ENCODE assay signal across 8 mouse cellular contexts in genomic region chr10:120872483-120872862, GRCm38 (mm10). TPM values are rescaled to one million over a fixed set of nuclear protein-coding genes. Genes with fewer than 3 reads are reported as not detected.
DNase-seq lines count a peak whose midpoint lies in the region; ATAC-seq lines count a peak whose summit lies in the region.

No protein-coding gene starts in this region.

- H3K4me1 ChIP-seq in forebrain, embryonic 11.5 days (replicated peaks; ENCODE audit: control insufficient read depth, insufficient read depth, low read length): 0 out of 2 replicates have a peak, but pooled peaks cover 4% of the 10 kb centered on the region
- peaks cover 4% of the 10 kb centered on the region; the same call in 1 of the 2 replicates for H3K4me1 ChIP-seq in hindbrain, embryonic 14.5 days (replicated peaks; ENCODE audit: control insufficient read depth, insufficient read depth, low read length)
- H3K4me1 ChIP-seq in limb, embryonic 11.5 days (ENCODE audit: control insufficient read depth, insufficient read depth, low read length): peaks cover 31% of the 10 kb centered on the region
- H3K4me1 ChIP-seq in midbrain, embryonic 14.5 days (ENCODE audit: control insufficient read depth, insufficient read depth, low read length): no peaks in the 10 kb centered on the region

- H3K27ac ChIP-seq in forebrain, embryonic 11.5 days (ENCODE audit: low read depth, low read length): 0 out of 2 replicates have a peak overlapping the region, but pooled peaks have one; percentile 18
- H3K27ac ChIP-seq in hindbrain, embryonic 14.5 days: no peak overlapping the region
- peak overlapping the region; percentile 63; the same call in 1 of the 2 replicates for H3K27ac ChIP-seq in limb, embryonic 11.5 days (replicated peaks; ENCODE audit: low read depth, low read length)
- H3K27ac ChIP-seq in midbrain, embryonic 14.5 days (replicated peaks; ENCODE audit: low read depth, low read length): no peak overlapping the region

- WGBS in forebrain, embryonic 11.5 days: 25% methylated on average over 13 of the region's 13 CpGs
- WGBS in hindbrain, embryonic 14.5 days: 26% methylated on average over 13 of the region's 13 CpGs
- under 1% methylated on average over 13 of the region's 13 CpGs for WGBS in limb, embryonic 11.5 days
- 32% methylated on average over 13 of the region's 13 CpGs for WGBS in midbrain, embryonic 14.5 days

- H3K4me2 ChIP-seq in forebrain, embryonic 11.5 days (ENCODE audit: low read depth, low read length, severe bottlenecking): 0 out of 2 replicates have a peak overlapping the region, but pooled peaks have one; percentile 26
- peak overlapping the region; percentile 46 for H3K4me2 ChIP-seq in hindbrain, embryonic 14.5 days (replicated peaks)
- peak overlapping the region; percentile 5; the same call in 1 of the 2 replicates for H3K4me2 ChIP-seq in limb, embryonic 11.5 days (ENCODE audit: low read depth, severe bottlenecking)
- peak overlapping the region; percentile 49 for H3K4me2 ChIP-seq in midbrain, embryonic 14.5 days (ENCODE audit: low read length)

- peak; percentile 81 for ATAC-seq in forebrain, embryonic 11.5 days (replicated peaks; ENCODE audit: low FRiP score)
- peak; percentile 57 for ATAC-seq in hindbrain, embryonic 14.5 days (ENCODE audit: low FRiP score)
- peak; percentile 95 for ATAC-seq in limb, embryonic 11.5 days (ENCODE audit: insufficient number of reproducible peaks, low FRiP score, low TSS enrichment, low read depth)
- ATAC-seq in midbrain, embryonic 14.5 days (ENCODE audit: low FRiP score, low TSS enrichment): peak; percentile 72; the same call in 1 of the 2 replicates
- no peak; the same call in 1 of the 2 replicates for ATAC-seq in monocyte, adult 5-6 weeks (replicated peaks; ENCODE audit: insufficient number of reproducible peaks, low FRiP score, low TSS enrichment, poor library complexity, severe bottlenecking)

- no peaks in the 10 kb centered on the region for H3K9me3 ChIP-seq in forebrain, embryonic 11.5 days (ENCODE audit: control insufficient read depth, low read length)
- H3K9me3 ChIP-seq in hindbrain, embryonic 14.5 days (ENCODE audit: control insufficient read depth, low read length): no peaks in the 10 kb centered on the region
- H3K9me3 ChIP-seq in limb, embryonic 11.5 days (ENCODE audit: control insufficient read depth, low read length): no peaks in the 10 kb centered on the region
- H3K9me3 ChIP-seq in midbrain, embryonic 14.5 days (ENCODE audit: control insufficient read depth, low read length): no peaks in the 10 kb centered on the region

- no peaks in the 10 kb centered on the region for H3K27me3 ChIP-seq in forebrain, embryonic 11.5 days (ENCODE audit: control insufficient read depth, insufficient read depth, low read length)
- H3K27me3 ChIP-seq in hindbrain, embryonic 14.5 days (ENCODE audit: control insufficient read depth, insufficient read depth, low read length): no peaks in the 10 kb centered on the region
- no peaks in the 10 kb centered on the region for H3K27me3 ChIP-seq in limb, embryonic 11.5 days (ENCODE audit: control insufficient read depth, insufficient read depth, low read length)
- no peaks in the 10 kb centered on the region for H3K27me3 ChIP-seq in midbrain, embryonic 14.5 days (ENCODE audit: control insufficient read depth, insufficient read depth, low read length)

- H3K36me3 ChIP-seq in forebrain, embryonic 11.5 days (ENCODE audit: control insufficient read depth, insufficient read depth, low read length): no peaks in the 10 kb centered on the region
- H3K36me3 ChIP-seq in hindbrain, embryonic 14.5 days (replicated peaks; ENCODE audit: control insufficient read depth, insufficient read depth): no peaks in the 10 kb centered on the region
- no peaks in the 10 kb centered on the region for H3K36me3 ChIP-seq in limb, embryonic 11.5 days (ENCODE audit: control insufficient read depth, insufficient read depth, low read length)
- H3K36me3 ChIP-seq in midbrain, embryonic 14.5 days (ENCODE audit: control insufficient read depth, insufficient read depth, low read length): no peaks in the 10 kb centered on the region

- DNase-seq in layer of hippocampus, adult 11-12 months (ENCODE audit: low spot score): peak; percentile 17
- DNase-seq in layer of hippocampus, adult 9-10 months (ENCODE audit: low spot score): no peak
- DNase-seq in adrenal gland, postnatal 36 days: peak; percentile 65 to 68
- peak; percentile 77 for DNase-seq in forebrain, embryonic 11.5 days (ENCODE audit: low spot score)
- DNase-seq in hindbrain, embryonic 14.5 days (ENCODE audit: low spot score): peak; percentile 71
- DNase-seq in limb, embryonic 11.5 days (ENCODE audit: low spot score): peak; percentile 96
- peak; percentile 78 for DNase-seq in midbrain, embryonic 14.5 days

- no peak overlapping the region for H3K4me3 ChIP-seq in forebrain, embryonic 11.5 days (ENCODE audit: low read depth, low read length)
- H3K4me3 ChIP-seq in hindbrain, embryonic 14.5 days (replicated peaks; ENCODE audit: low read length): peak overlapping the region; percentile 12
- H3K4me3 ChIP-seq in limb, embryonic 11.5 days (ENCODE audit: low read depth, low read length): no peak overlapping the region
- H3K4me3 ChIP-seq in midbrain, embryonic 14.5 days (replicated peaks; ENCODE audit: low read depth, low read length): 0 out of 2 replicates have a peak overlapping the region, but pooled peaks have one; percentile 7

- H3K9ac ChIP-seq in forebrain, embryonic 11.5 days (ENCODE audit: low read length): no peak overlapping the region
- peak overlapping the region; percentile 18; the same call in 1 of the 2 replicates for H3K9ac ChIP-seq in hindbrain, embryonic 14.5 days
- H3K9ac ChIP-seq in limb, embryonic 11.5 days (ENCODE audit: low read length): no peak overlapping the region
- H3K9ac ChIP-seq in midbrain, embryonic 14.5 days (replicated peaks; ENCODE audit: low read length): no peak overlapping the region

RNA-seq across cellular contexts. Expression of gene Msrb3, which starts 26.4 kb away (rescaled TPM):
- 10 to 100 TPM; 47.1 to 68.1 TPM for total RNA-seq in adrenal gland, postnatal 36 days (2021)
- 6.1 and 8.2 TPM in 2 replicates for polyA plus RNA-seq in forebrain, embryonic 11.5 days (2014; fragmentation: Nextera tagmentation; extraction: Ambion mirVana)
- polyA plus RNA-seq in hindbrain, embryonic 14.5 days (2014; fragmentation: Nextera tagmentation; extraction: Ambion mirVana): 0.77 and 1.3 TPM in 2 replicates
- polyA plus RNA-seq in limb, embryonic 11.5 days (2014; fragmentation: Nextera tagmentation; extraction: Ambion mirVana): 7.5 and 7.8 TPM in 2 replicates
- 0.55 and 1.2 TPM in 2 replicates for polyA plus RNA-seq in midbrain, embryonic 14.5 days (2014; fragmentation: Nextera tagmentation; extraction: Ambion mirVana)
- 0.10 TPM in 1 of 3 replicates, not detected in the others for total RNA-seq in monocyte, adult 5-6 weeks (2017)

Comparison
In these comparisons a context has a peak if more than half of its experiments do, and no peak if none do; other contexts are left out.
1. H3K27ac ChIP-seq: peak in forebrain, embryonic 11.5 days (single experiment) and limb, embryonic 11.5 days (single experiment); none in hindbrain, embryonic 14.5 days (single experiment) and midbrain, embryonic 14.5 days (single experiment).
2. H3K4me3 ChIP-seq: peak in hindbrain, embryonic 14.5 days (single experiment) and midbrain, embryonic 14.5 days (single experiment); none in forebrain, embryonic 11.5 days (single experiment) and limb, embryonic 11.5 days (single experiment).
3. Peak in every context shown above with its lines, with median percentiles within 50 percentile points of each other: H3K4me2 ChIP-seq.